Mouse (Mus musculus) heart, adult 11 months (tissue): ENCODE data around the gene Smpdl3b.

Source experiments
- DNase-seq: peaks from one replicate; pipeline ENCODE4 v3.0.0; 2022

The Smpdl3b gene

GRCm38 (mm10) chr4:132733071-132733770 lies 23.8 kb downstream of the Smpdl3b start:
- DNase-seq, result peak; percentile 90

- peak; percentile 99 for DNase-seq
These were observed 24.8 kb downstream of the Smpdl3b start, which contains the start of gene Xkr8 for GRCm38 (mm10) chr4:132732148-132732684. Xkr8 (minus strand) TSS chr4:132732546.

DNA sequence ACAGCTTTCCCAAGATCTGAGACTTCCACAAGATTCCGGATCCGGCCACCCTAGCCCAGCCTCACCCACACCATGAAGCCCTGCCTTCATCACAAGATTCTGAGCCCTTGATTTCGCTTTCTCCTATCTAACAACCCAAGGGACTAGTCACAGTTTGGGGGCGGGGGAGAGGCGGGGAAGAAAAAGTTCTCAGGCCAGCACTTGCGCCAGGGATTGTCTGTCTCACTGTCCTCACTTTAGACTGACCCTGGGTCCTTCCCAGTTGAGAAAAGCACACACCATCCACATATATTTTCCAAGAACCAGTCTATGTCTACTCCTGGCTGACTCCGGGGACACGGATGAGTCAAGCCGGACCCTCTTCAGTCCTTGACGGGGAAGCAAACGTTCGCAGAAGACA lies 25.4 kb downstream of the Smpdl3b start:
- peak; percentile 91 for DNase-seq

DNA sequence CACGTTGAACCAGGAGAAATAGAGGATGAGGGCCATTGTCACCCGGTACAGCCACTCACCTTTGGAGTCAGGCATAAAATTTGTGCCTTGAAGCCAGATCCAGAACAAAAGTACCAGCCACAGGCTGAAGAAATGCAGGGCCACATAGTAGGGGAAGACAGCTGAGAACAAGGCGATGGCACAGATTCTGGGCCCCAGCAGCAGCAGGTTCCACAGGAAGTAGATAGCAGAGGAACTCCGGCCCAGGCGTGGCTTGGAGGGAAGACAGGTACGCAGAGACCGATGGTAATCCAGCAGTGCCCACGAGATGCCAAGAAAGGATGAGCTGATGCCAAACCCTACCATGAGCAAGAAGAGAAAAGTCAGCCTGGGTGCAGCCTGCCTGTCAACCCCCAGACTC lies 28.8 kb downstream of the Smpdl3b start:
- peak; percentile 83 for DNase-seq

- peak; percentile 68 for DNase-seq
These were observed 38.8 kb downstream of the Smpdl3b start for GRCm38 (mm10) chr4:132718251-132718650.

DNA sequence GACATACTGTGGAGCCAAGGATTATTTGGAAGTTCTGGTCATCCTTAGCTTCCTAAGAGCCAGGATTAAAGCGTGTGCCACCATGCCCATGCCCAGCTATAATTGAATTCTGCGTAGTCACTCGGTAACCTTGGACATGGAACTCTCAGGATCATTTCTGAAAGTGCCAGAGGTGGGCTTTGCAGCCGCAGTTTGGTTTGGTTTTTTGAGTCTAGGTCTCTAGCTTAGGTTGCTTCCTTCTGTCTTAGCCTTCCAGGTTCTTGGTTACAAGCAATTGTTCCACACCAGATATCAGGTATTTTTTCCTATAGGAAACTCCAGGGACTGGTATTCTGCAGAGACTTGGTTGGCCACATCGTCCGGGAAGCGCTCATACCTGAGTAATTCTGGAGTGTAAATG lies 43.9 kb downstream of the Smpdl3b start:
- peak; percentile 63 for DNase-seq

DNA sequence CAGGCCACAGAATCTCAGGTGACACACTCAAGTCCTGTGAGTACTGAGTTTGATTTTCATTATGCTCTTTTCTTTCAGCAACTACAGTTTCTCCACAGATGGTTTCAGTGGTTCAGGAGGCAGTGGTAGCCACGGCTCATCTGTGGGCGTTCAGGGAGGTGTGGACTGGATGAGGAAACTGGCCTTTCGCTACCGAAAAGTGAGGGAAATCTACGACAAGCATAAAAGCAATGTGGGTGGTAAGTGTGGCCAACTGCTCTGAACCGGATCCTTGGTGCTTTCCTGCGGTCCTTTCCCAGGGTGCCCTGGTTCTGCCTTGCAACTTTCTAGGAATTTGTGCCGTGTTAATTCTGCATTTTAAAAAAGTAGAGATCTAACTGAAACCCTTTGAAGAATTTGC lies 50.2 kb downstream of the Smpdl3b start:
- peak; percentile 83 for DNase-seq

DNA sequence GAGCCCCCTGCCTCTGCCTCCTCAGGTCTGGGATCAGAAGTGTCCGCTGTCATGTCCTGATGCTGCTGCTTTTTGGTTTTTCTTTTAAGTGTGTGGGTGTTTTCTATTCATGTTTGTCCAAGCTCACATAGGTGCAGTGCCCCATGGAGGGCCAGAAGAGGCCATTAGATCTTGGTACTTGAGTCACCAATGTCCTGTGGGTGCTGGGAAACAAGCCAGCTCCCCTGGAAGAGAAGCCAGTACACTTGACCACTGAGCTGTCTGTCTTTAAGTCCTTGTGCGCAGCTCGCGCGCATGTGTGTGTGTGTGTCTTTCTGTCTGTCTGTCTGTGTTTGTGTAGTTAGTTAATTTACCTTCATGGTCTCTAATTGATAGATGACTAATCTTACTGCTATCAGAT lies 55.0 kb downstream of the Smpdl3b start:
- peak; percentile 70 for DNase-seq

DNA sequence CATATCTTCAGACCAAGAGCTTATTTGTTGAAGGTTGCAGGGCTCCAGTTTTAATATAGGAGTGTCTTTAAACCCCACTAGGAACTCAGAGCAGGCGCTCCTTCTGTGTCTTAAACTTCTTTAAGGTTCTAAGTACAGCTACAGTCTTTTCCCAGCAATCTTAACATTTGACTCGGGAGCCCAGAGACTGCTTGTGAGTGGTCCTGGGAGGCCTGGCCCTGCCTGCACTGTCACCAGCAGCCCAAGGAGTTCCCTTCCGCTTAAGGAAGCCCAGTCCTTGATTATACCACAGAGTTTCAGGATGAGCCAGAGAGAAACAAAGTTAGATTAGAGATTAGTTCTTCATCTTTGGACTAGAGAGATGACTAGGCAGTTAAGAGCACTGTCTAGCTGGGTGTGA lies 63.7 kb downstream of the Smpdl3b start:
- DNase-seq, result peak; percentile 65

GRCm38 (mm10) chr4:132689634-132690033 lies 67.4 kb downstream of the Smpdl3b start:
- DNase-seq, result no peak
